In the genomic region with DNA sequence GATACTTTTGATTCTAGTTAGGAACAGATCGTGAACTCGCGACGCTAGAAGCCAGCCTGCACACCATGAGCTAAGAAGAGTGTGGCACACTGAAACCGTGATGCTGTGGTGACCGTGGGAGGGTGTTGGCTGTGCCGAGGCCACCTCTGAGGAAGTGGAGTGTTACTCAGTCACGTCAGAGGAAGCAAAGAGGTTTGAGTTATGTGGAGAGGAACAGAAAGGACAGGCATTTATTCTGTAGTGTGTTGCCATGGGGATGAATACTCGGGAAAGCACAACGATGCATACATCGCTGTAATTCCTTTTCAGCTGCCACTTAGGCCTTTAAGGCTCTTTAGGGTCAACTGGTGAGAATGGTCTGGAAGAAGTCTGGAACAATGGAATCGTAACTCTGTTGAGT, we compare ENCODE assay signal across 19 mouse cellular contexts.
DNase-seq lines count a peak whose midpoint lies in the region; ATAC-seq and TF ChIP-seq lines count a peak whose summit lies in the region.
"Had no signal": no experiment of that assay in that cellular context is flagged by ENCODE, and none has a peak within 500 bp of the region (broad histone marks: within the 10 kb centered on the region; RNA-seq: fewer than 3 reads in every experiment).

No protein-coding gene starts in this region.

- H3K36me3 ChIP-seq in lung, embryonic 16.5 days (ENCODE audit: control insufficient read depth, insufficient read depth, low read length): no peaks in the 10 kb centered on the region
- H3K36me3 ChIP-seq: embryonic facial prominence, embryonic 15.5 days had no signal

- no peak for TF ChIP-seq CTCF in lung, adult 2 months (IDR thresholded peaks at IDR 0.05; ENCODE audit: insufficient read depth, low read length)

- H3K27me3 ChIP-seq in lung, embryonic 16.5 days (ENCODE audit: control insufficient read depth, insufficient read depth, low read depth, low read length): no peaks in the 10 kb centered on the region
- H3K27me3 ChIP-seq: embryonic facial prominence, embryonic 15.5 days; Patski had no signal

- H3K4me1 ChIP-seq in lung, embryonic 16.5 days (replicated peaks; ENCODE audit: control insufficient read depth, insufficient read depth, low read length): no peaks in the 10 kb centered on the region
- H3K4me1 ChIP-seq in lung, adult 2 months (ENCODE audit: control insufficient read depth, insufficient read depth, low read length): no peaks in the 10 kb centered on the region
- H3K4me1 ChIP-seq: embryonic facial prominence, embryonic 15.5 days had no signal

- no peak overlapping the region for H3K27ac ChIP-seq in lung, embryonic 16.5 days (ENCODE audit: low read length)
- H3K27ac ChIP-seq: embryonic facial prominence, embryonic 15.5 days; hindbrain, postnatal 0 days had no signal

- H3K9ac ChIP-seq in lung, embryonic 16.5 days (ENCODE audit: low read length): no peak overlapping the region
- H3K9ac ChIP-seq: embryonic facial prominence, embryonic 15.5 days; lung, embryonic 14.5 days had no signal

- H3K4me2 ChIP-seq in lung, embryonic 16.5 days (ENCODE audit: low read depth, low read length): no peak overlapping the region
- H3K4me2 ChIP-seq: embryonic facial prominence, embryonic 15.5 days; lung, embryonic 14.5 days had no signal

- no peak for TF ChIP-seq POLR2A in lung, adult 2 months (IDR thresholded peaks at IDR 0.05; ENCODE audit: borderline replicate concordance, extremely low read depth, low read depth, low read length)

- no peak overlapping the region for H3K4me3 ChIP-seq in lung, embryonic 16.5 days (ENCODE audit: low read length)
- no peak overlapping the region for H3K4me3 ChIP-seq in lung, adult 2 months (replicated peaks; ENCODE audit: extremely low read depth, low read depth, low read length)
- H3K4me3 ChIP-seq: embryonic facial prominence, embryonic 15.5 days had no signal

- no peaks in the 10 kb centered on the region for H3K9me3 ChIP-seq in lung, embryonic 16.5 days (ENCODE audit: control insufficient read depth, low read length)
- H3K9me3 ChIP-seq: embryonic facial prominence, embryonic 15.5 days had no signal

- peak; percentile 88 for ATAC-seq in frontal cortex, adult (ENCODE audit: low TSS enrichment)
- peak; percentile 43 for ATAC-seq in lung, embryonic 16.5 days (ENCODE audit: low read depth)
- ATAC-seq in megakaryocyte progenitor cell, adult 5-6 weeks (replicated peaks; ENCODE audit: poor library complexity): no peak
- ATAC-seq: hindbrain, postnatal 0 days; Patski had no signal

- no peak for DNase-seq in frontal cortex, postnatal 14 days (ENCODE audit: low spot score in 2 of 2)
- no peak for DNase-seq in lung, adult 2 months
- peak; percentile 45 to 46 for DNase-seq in right cerebral cortex, adult 2 months (ENCODE audit: low spot score in 2 of 2)
- DNase-seq in right cerebral cortex, postnatal 14 days: no peak
- no peak for DNase-seq in gastrocnemius, postnatal 25 days
- DNase-seq: B cell, adult 2 months; cerebellum, postnatal 25 days; gastrocnemius, postnatal 10 days; heart, postnatal 10 days; kidney, adult 9 months; liver; lung, embryonic 14.5 days; right cerebral cortex, postnatal 4 days had no signal

- WGBS in lung, embryonic 16.5 days: 61% methylated on average over 12 of the region's 12 CpGs
- 59% methylated on average over 12 of the region's 12 CpGs for WGBS in lung, adult 2 months

Comparison
In these comparisons a context has a peak if more than half of its experiments do, and no peak if none do; other contexts are left out.
1. DNase-seq: peak in right cerebral cortex, adult 2 months (2 of 2); none in frontal cortex, postnatal 14 days (0 of 2), lung, adult 2 months (single experiment), right cerebral cortex, postnatal 14 days (single experiment) and gastrocnemius, postnatal 25 days (single experiment).